Mouse (Mus musculus) lung, embryonic 15.5 days (tissue): ENCODE measurements around the gene Cdk14. TPM values are rescaled to one million over a fixed set of nuclear protein-coding genes. Genes with fewer than 3 reads are reported as not detected.
A peak's percentile ranks its signal among the peaks of the same experiment; 100 is the strongest.

Source experiments
- ATAC-seq: fragments of 200-750 bp; cut with Nextera tagmentation; 2 replicates; pipeline ENCODE4 v1.8.0; 2017; ENCODE audit warnings: moderate number of reproducible peaks, borderline replicate concordance; ENCODE audit not compliant: low FRiP score, low TSS enrichment; ENCODE audit errors: extremely low read depth
- H3K27ac ChIP-seq: fragments of 300-500 bp; sonication (generic); 2 replicates; pipeline ENCODE4 v1.5.1; 2015; ENCODE audit warnings: moderate library complexity, mild to moderate bottlenecking, inconsistent platforms
- H3K27me3 ChIP-seq: fragments of 300-500 bp; sonication (generic); 2 replicates; pipeline ENCODE4 v1.6.1; 2015; ENCODE audit warnings: inconsistent platforms
- H3K36me3 ChIP-seq: fragments of 300-500 bp; sonication (generic); 2 replicates; pipeline ENCODE4 v1.6.1; 2015; ENCODE audit warnings: inconsistent platforms
- H3K4me1 ChIP-seq: fragments of 300-500 bp; sonication (generic); 2 replicates; pipeline ENCODE4 v1.6.1; 2015; ENCODE audit warnings: inconsistent platforms
- H3K4me2 ChIP-seq: fragments of 300-500 bp; sonication (generic); 2 replicates; pipeline ENCODE4 v1.6.1; 2015; ENCODE audit warnings: inconsistent platforms, mild to moderate bottlenecking, moderate library complexity
- H3K4me3 ChIP-seq: fragments of 300-500 bp; sonication (generic); 2 replicates; pipeline ENCODE4 v1.5.1; 2015; ENCODE audit warnings: mild to moderate bottlenecking, inconsistent platforms
- H3K9ac ChIP-seq: fragments of 300-500 bp; sonication (generic); 2 replicates; pipeline ENCODE4 v1.6.1; 2015; ENCODE audit warnings: inconsistent platforms
- H3K9me3 ChIP-seq: fragments of 300-500 bp; sonication (generic); 2 replicates; pipeline ENCODE4 v1.6.1; 2016; ENCODE audit warnings: inconsistent platforms
- WGBS: fragments of 180-500 bp; shearing (Covaris S2); methylation state at CpG from one replicate; pipeline ENCODE4 v1.1.7; 2015; 5-methylcytosine and 5-hydroxymethylcytosine counted together
- polyA plus RNA-seq: library from polyadenylated mRNA; unstranded; fragments of >200 nt; fragmentation: Nextera tagmentation; extraction: Ambion mirVana; gene quantifications from 2 replicates; pipeline ENCODE4 v1.2.1, GENCODE M21; 2015

Gene Cdk14
- polyA plus RNA-seq, 1 experiment from 2014 or later, result 33.1 TPM

DNA sequence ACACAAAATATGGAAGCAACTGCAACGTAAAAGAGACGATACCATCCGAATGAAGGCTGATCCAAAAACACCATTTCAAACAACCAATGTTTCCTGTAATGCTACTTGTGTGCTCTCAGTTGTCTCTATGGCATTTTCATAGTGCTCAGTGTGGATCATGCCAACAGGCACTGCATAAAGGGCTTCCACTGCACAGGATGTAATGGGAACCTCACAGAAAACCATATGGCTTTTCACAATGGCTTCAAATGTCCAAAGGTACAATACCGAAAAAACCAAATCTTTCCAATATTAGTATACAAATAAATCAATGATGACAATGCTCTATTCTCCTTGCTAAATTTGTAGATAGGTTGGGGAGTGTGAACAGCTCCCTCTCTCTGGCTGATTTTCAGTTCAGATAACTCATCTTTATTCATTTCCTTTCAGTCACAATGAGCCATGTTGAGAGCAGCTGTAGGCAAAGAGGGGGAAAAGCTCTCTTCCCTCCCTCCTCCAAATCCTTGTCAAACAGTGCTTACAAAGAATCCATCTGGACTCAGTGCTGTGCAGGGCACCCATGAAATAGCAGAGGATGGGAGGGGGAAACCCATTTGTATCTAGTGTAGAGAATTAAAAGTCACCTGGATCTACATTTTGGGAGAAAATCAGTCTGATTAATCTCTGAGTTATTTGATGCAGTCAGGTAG is 568.7 kb downstream of the Cdk14 start:
- no peak overlapping the region for H3K4me2 ChIP-seq
- peak overlapping the region; percentile 75 for H3K27ac ChIP-seq
- WGBS, result 78% methylated on average over 4 of the region's 4 CpGs

DNA sequence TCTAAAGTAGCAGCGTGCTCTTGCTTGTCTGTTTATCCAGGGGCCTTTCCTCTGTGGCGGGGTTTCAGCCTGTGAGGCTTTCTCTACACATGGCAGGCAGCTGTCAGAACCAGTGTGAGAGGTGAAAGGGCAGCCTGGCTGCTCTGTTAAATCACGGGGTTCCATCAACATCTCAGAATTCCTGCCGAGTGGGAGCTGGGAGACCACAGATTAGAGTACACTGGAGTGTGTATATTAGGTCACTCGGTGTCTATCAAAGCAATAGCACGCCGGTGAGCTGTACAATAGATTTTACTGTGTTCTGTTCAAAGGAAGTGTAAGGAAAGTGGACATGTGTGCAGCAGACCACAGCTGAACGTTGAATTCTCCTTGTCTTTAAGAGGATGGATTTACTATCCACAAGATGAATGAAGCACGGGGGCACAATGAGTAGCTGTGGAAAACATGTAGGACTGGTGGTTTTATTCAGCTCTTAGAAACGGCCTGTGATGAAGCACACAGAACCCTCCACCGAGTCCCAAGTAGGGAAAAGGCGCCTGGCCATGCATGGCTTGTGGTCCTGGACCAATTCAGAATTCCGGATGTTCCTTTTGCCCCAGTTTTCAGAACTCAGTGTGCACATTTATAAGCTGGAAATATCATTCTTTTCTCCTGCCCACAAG is 585.2 kb downstream of the Cdk14 start:
- Histone ChIP-seq H3K4me1 (peaks cover 15% of the 10 kb centered on the region), H3K27ac (peak overlapping the region; percentile 31; the same call in 1 of the 2 replicates), H3K9me3 (no peaks in the 10 kb centered on the region), H3K36me3 (no peaks in the 10 kb centered on the region), H3K4me2 (no peak overlapping the region), H3K9ac (no peak overlapping the region), H3K4me3 (no peak overlapping the region), H3K27me3 (no peaks in the 10 kb centered on the region)
- peak; percentile 83; the same call in 1 of the 2 replicates for ATAC-seq
- 16% methylated on average over 13 of the region's 13 CpGs for WGBS

More for the DNA sequence above, 568.7 kb downstream of the Cdk14 start:
- no peaks in the 10 kb centered on the region for H3K9me3 ChIP-seq
- peak; percentile 81; the same call in 1 of the 2 replicates for ATAC-seq
- H3K36me3 ChIP-seq, result no peaks in the 10 kb centered on the region
- H3K27me3 ChIP-seq, result no peaks in the 10 kb centered on the region
- H3K9ac ChIP-seq, result no peak overlapping the region
- H3K4me1 ChIP-seq, result peaks cover 21% of the 10 kb centered on the region
- H3K4me3 ChIP-seq, result no peak overlapping the region

DNA sequence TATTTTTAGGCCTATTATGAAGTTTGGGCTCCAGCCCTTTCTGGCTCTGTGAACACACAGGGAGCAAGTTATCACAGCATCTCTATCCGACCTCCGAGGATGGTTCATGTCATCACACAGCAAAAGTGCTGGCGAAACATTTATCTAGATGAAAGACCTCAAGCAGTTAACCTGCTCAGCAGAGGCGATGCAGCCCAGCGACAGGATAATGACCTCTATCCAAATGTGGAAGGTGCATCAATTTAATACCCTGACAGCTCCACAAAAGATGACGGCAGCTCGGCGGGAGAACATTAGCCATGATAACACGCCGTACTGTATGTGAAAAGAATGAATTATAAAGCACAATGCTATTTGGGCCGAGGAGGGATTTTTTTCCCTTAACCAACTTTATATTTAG is 586.2 kb downstream of the Cdk14 start:
- ATAC-seq, result no peak
- H3K27ac ChIP-seq, result no peak overlapping the region

DNA sequence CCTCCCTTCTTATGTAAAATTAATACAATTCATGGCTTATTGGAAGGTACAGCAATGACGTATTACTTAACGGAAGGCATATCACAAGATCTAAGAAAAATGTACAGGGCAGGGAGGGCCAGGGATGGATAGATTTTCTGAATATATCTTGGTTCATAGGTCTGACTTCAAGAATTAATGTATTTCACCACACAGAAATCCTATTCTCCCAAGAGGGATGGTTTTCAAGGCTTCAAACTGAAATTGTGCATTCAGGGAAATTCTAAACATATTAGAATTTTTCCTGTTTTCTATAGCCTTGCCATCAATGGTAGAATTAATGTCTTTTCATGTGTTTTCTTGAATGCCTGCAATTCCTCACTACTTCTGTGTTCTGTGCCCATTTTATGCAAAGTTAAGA is 593.2 kb downstream of the Cdk14 start:
- no peak overlapping the region for H3K9ac ChIP-seq
- no peaks in the 10 kb centered on the region for H3K9me3 ChIP-seq
- WGBS, result 84% methylated on average over 2 of the region's 2 CpGs
- H3K4me1 ChIP-seq, result peaks cover 9% of the 10 kb centered on the region; the same call in 1 of the 2 replicates
- H3K36me3 ChIP-seq, result no peaks in the 10 kb centered on the region
- H3K4me3 ChIP-seq, result no peak overlapping the region
- no peak overlapping the region for H3K27ac ChIP-seq
- H3K4me2 ChIP-seq, result no peak overlapping the region
- ATAC-seq, result no peak
- H3K27me3 ChIP-seq, result no peaks in the 10 kb centered on the region

More for the DNA sequence above, 586.2 kb downstream of the Cdk14 start:
- 48% methylated on average over 11 of the region's 11 CpGs for WGBS
- Histone ChIP-seq H3K4me3 (no peak overlapping the region), H3K36me3 (no peaks in the 10 kb centered on the region), H3K27me3 (no peaks in the 10 kb centered on the region), H3K4me2 (no peak overlapping the region), H3K4me1 (peaks cover 15% of the 10 kb centered on the region), H3K9me3 (no peaks in the 10 kb centered on the region), H3K9ac (no peak overlapping the region)

DNA sequence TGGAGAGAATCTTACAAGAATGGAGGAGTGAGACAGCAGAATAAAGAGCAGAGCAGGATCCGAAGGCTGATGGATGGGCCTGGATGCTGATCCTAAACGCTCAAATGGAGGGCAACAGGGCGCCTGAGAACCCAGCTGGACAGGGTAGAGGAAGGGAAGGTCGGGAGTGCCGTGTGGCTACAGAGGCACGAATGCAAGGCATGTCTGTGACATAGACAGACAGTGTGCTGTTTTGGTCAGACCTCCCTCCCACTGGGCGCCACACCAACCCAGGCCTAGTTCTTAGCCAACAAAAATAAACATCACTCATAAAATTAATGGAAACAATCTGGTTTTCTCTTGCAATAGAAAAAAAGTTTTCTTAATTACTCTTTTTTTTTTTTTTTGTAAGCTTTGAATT is 594.2 kb downstream of the Cdk14 start:
- H3K9ac ChIP-seq, result no peak overlapping the region
- no peaks in the 10 kb centered on the region for H3K27me3 ChIP-seq
- peak; percentile 96 for ATAC-seq
- no peaks in the 10 kb centered on the region for H3K9me3 ChIP-seq
- peak overlapping the region; percentile 72 for H3K27ac ChIP-seq
- H3K36me3 ChIP-seq, result no peaks in the 10 kb centered on the region
- peaks cover 13% of the 10 kb centered on the region; the same call in 1 of the 2 replicates for H3K4me1 ChIP-seq
- 37% methylated on average over 7 of the region's 7 CpGs for WGBS
- no peak overlapping the region for H3K4me2 ChIP-seq
- no peak overlapping the region for H3K4me3 ChIP-seq

DNA sequence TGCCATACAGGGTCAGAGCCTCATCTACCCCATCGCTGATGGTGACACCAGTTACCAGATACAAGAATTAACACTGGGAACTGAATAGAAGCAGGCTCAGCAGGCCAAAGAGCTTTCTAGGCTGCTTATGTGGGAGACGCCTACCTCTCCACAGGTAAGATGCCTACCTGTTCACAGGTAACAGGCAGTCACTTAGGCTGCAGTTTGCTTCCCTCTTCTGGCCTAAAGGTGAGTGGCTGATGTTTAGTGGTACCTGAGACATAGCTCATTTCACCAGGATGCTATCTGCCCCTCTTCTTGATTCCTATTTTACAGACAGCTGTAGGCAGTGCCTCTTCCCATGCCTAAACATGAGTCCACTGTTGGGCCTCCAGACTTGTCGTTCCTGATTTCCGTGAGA is 595.0 kb downstream of the Cdk14 start:
- Histone ChIP-seq H3K27ac (no peak overlapping the region), H3K4me2 (no peak overlapping the region), H3K4me1 (peaks cover 13% of the 10 kb centered on the region; the same call in 1 of the 2 replicates), H3K27me3 (no peaks in the 10 kb centered on the region), H3K9me3 (no peaks in the 10 kb centered on the region), H3K4me3 (no peak overlapping the region), H3K9ac (no peak overlapping the region), H3K36me3 (no peaks in the 10 kb centered on the region)
- 79% methylated on average over 4 of the region's 4 CpGs for WGBS
- no peak for ATAC-seq

DNA sequence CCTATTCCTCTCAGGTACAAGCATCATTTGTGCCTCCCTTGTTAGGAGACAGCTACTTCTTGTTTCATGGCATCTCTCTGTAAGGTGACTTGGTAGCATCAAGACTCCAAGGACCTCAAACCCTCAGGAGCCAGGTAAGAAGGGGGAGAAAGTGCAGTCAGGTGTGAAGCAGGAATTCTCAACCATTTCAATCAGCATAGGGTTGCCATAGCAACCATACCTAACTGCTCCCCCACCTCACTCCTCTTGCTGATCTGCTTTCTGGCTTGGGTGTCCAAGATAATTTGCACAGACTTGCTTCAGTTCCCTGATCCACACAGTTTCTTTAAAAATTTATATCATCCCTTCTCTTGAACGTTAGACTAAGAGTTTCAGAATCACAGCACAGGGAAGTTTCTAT is 595.9 kb downstream of the Cdk14 start:
- no peak overlapping the region for H3K4me3 ChIP-seq
- H3K9me3 ChIP-seq, result no peaks in the 10 kb centered on the region
- no peaks in the 10 kb centered on the region for H3K36me3 ChIP-seq
- no peak overlapping the region for H3K27ac ChIP-seq
- H3K4me1 ChIP-seq, result peaks cover 13% of the 10 kb centered on the region; the same call in 1 of the 2 replicates
- no peak for ATAC-seq
- no peak overlapping the region for H3K4me2 ChIP-seq
- no peak overlapping the region for H3K9ac ChIP-seq
- no peaks in the 10 kb centered on the region for H3K27me3 ChIP-seq
- WGBS, result 42% methylated on average over 1 of the region's 1 CpGs

DNA sequence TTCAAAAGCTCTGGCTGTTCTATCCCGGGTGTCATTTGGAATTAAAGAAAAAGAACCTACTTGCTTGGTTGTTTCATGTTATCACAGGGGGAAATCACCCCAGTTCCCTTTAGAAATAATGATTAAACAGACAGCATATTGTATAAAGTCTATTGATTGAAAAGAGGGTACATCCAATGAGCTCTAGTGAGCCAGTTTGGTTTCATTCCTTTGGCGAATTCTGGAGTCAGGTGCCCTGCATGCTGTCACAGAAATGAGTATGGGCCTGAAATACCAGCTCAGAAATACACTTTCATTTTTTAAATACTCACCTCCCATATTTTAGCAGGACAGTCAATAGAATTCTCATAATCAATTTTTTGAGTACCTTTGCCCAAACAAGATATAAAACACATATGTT is 598.1 kb downstream of the Cdk14 start:
- Histone ChIP-seq H3K9ac (no peak overlapping the region), H3K4me2 (no peak overlapping the region), H3K27ac (no peak overlapping the region), H3K27me3 (no peaks in the 10 kb centered on the region), H3K36me3 (no peaks in the 10 kb centered on the region), H3K4me3 (no peak overlapping the region), H3K9me3 (no peaks in the 10 kb centered on the region), H3K4me1 (peaks cover 13% of the 10 kb centered on the region; the same call in 1 of the 2 replicates)
- 49% methylated on average over 2 of the region's 2 CpGs for WGBS
- ATAC-seq, result no peak

DNA sequence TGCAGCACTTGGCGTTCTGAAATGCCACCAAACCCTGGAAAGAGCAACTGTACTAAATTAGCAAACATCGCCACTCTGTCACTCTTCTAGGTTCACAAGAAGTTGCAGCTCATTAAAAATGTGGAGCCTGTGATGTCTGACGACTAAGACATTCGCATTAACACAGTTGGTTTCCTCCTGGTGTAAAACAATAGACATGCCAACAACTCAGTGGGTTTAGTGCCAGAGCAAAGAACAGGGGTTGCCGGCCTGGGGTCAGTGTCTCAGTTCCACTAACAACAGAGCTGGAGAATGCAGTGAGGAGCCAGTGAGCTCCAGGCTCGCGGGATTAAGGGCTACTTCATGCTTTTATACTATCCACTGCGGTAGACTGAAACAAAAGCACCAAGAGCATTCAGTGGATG is 598.7 kb downstream of the Cdk14 start:
- Histone ChIP-seq H3K27me3 (no peaks in the 10 kb centered on the region), H3K4me3 (no peak overlapping the region), H3K36me3 (no peaks in the 10 kb centered on the region), H3K4me2 (no peak overlapping the region), H3K9me3 (no peaks in the 10 kb centered on the region), H3K27ac (no peak overlapping the region), H3K9ac (no peak overlapping the region), H3K4me1 (peaks cover 13% of the 10 kb centered on the region; the same call in 1 of the 2 replicates)
- ATAC-seq, result no peak
- 33% methylated on average over 8 of the region's 8 CpGs for WGBS

DNA sequence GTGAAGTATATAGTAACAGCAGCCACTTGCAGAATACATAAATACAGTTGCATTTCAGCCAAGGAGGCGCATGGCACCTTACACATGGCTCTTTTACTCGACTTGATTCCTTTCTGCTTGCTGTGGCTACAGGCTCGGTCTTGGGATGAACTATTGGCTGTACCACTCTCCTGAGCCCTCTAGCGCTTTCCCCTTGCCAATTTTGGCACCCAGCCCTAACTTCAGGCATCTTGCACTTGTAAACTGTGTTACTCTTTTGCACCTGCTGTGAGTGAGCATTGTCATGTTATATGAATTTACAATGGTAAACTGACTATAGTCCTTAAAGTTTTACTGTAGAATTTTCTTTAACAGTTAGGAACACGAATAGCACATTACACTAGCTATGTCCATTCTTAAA is 603.1 kb downstream of the Cdk14 start:
- no peak overlapping the region for H3K4me3 ChIP-seq

DNA sequence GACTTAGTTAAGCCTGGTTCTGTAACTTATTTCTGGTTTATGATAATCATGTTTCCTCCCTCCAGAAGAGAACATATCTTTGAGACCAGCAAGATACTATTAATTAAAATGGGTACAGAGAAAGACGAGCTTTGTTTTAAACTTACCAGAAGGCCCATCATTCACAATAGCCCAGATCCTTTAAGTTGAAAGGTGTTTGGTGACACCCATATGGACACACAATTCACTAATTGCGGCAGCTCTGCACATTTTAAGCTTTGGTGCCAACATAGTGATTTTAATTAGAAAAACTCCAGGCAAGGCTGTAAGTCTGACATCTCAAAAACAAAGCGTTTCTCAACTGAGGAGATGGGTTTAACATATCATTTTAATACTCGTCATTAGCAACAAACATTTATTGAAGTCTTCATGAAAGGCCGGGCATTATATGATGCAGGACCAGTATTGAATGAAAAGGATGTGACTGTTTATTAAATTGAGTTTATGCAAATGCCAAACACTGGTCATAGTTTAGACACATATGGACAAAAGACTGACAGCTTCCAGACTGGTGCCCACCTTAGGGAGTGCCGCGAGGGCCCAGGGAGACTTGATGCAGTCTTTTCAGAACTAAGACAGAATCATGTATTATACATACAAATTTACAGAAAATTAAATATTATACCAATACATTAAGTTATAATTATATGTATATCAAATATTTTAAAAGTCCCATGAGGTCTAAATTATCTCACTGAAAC is 605.5 kb downstream of the Cdk14 start:
- no peaks in the 10 kb centered on the region for H3K4me1 ChIP-seq
- ATAC-seq, result no peak
- H3K27ac ChIP-seq, result no peak overlapping the region
- no peak overlapping the region for H3K9ac ChIP-seq
- no peaks in the 10 kb centered on the region for H3K27me3 ChIP-seq
- no peak overlapping the region for H3K4me3 ChIP-seq
- H3K4me2 ChIP-seq, result no peak overlapping the region
- no peaks in the 10 kb centered on the region for H3K36me3 ChIP-seq
- H3K9me3 ChIP-seq, result no peaks in the 10 kb centered on the region
- 81% methylated on average over 7 of the region's 7 CpGs for WGBS

More for the DNA sequence above, 603.1 kb downstream of the Cdk14 start:
- Histone ChIP-seq H3K27ac (no peak overlapping the region), H3K27me3 (no peaks in the 10 kb centered on the region), H3K36me3 (no peaks in the 10 kb centered on the region), H3K4me2 (no peak overlapping the region), H3K4me1 (0 out of 2 replicates have a peak, but pooled peaks cover 4% of the 10 kb centered on the region), H3K9me3 (no peaks in the 10 kb centered on the region), H3K9ac (no peak overlapping the region)
- ATAC-seq, result no peak
- WGBS, result 81% methylated on average over 5 of the region's 5 CpGs

DNA sequence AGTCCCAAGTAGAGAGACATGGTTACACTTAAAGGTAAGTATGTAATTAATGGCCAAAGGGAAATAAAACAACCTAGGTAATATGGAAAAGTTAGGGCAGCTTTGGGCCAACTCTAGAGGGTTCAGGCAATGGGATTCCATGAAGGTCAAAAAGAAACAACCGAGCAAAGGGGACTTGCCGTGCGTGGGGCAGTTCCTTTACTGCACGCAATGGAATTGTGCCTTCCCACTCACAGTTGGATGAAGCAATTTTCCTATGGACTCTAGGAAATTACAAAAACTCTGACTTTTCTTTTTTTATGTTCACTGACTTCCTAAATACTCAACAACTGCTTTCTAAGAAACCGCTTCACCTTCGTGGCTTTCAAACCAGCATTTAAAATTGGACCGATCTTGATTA is 606.8 kb downstream of the Cdk14 start:
- Histone ChIP-seq H3K4me2 (no peak overlapping the region), H3K9me3 (no peaks in the 10 kb centered on the region), H3K27ac (no peak overlapping the region), H3K4me1 (no peaks in the 10 kb centered on the region), H3K4me3 (no peak overlapping the region), H3K27me3 (no peaks in the 10 kb centered on the region), H3K36me3 (no peaks in the 10 kb centered on the region), H3K9ac (no peak overlapping the region)
- ATAC-seq, result no peak
- 95% methylated on average over 7 of the region's 7 CpGs for WGBS
